Mouse (Mus musculus) kidney, embryonic 15.5 days (tissue): ENCODE measurements around the gene Sergef. TPM values are rescaled to one million over a fixed set of nuclear protein-coding genes. Genes with fewer than 3 reads are reported as not detected.

Source experiments
- ATAC-seq: fragments of 200-750 bp; cut with Nextera tagmentation; replicated peaks from 2 replicates; pipeline ENCODE4 v1.8.0; 2017; ENCODE audit warnings: moderate TSS enrichment; ENCODE audit not compliant: low FRiP score
- H3K27ac ChIP-seq: fragments of 300-500 bp; sonication (generic); 2 replicates; pipeline ENCODE4 v1.5.1; 2015; ENCODE audit warnings: mild to moderate bottlenecking, inconsistent platforms
- H3K27me3 ChIP-seq: fragments of 300-500 bp; sonication (generic); 2 replicates; pipeline ENCODE4 v1.6.1; 2015; ENCODE audit warnings: inconsistent platforms
- H3K36me3 ChIP-seq: fragments of 300-500 bp; sonication (generic); 2 replicates; pipeline ENCODE4 v1.6.1; 2015; ENCODE audit warnings: inconsistent platforms
- H3K4me1 ChIP-seq: fragments of 300-500 bp; sonication (generic); 2 replicates; pipeline ENCODE4 v1.6.1; 2015; ENCODE audit warnings: inconsistent platforms
- H3K4me2 ChIP-seq: fragments of 300-500 bp; sonication (generic); 2 replicates; pipeline ENCODE4 v1.6.1; 2015; ENCODE audit warnings: moderate library complexity, mild to moderate bottlenecking, inconsistent platforms
- H3K4me3 ChIP-seq: fragments of 300-500 bp; sonication (generic); replicated peaks from 2 replicates; pipeline ENCODE4 v1.5.1; 2015; ENCODE audit warnings: mild to moderate bottlenecking, inconsistent platforms
- H3K9ac ChIP-seq: fragments of 300-500 bp; sonication (generic); 2 replicates; pipeline ENCODE4 v1.6.1; 2015; ENCODE audit warnings: mild to moderate bottlenecking, inconsistent platforms
- H3K9me3 ChIP-seq: fragments of 300-500 bp; sonication (generic); replicated peaks from 2 replicates; pipeline ENCODE4 v1.6.1; 2016; ENCODE audit warnings: inconsistent platforms
- WGBS: fragments of 180-500 bp; shearing (Covaris S2); methylation state at CpG from one replicate; pipeline ENCODE4 v1.1.7; 2015; ENCODE audit warnings: mixed read lengths; 5-methylcytosine and 5-hydroxymethylcytosine counted together
- polyA plus RNA-seq: library from polyadenylated mRNA; unstranded; fragments of >200 nt; fragmentation: Nextera tagmentation; extraction: Ambion mirVana; gene quantifications from 2 replicates; pipeline ENCODE4 v1.2.1, GENCODE M21; 2015

The Sergef gene
- polyA plus RNA-seq, 1 experiment from 2014 or later: 13.9 TPM

GRCm38 (mm10) chr7:46482099-46482531 is 157.5 kb downstream of the Sergef start:
- no peak for ATAC-seq
- WGBS: 70% methylated on average over 2 of the region's 2 CpGs

GRCm38 (mm10) chr7:46479793-46480192 is 159.8 kb downstream of the Sergef start:
- WGBS: 61% methylated on average over 6 of the region's 6 CpGs
- Histone ChIP-seq H3K9me3 (no peaks in the 10 kb centered on the region), H3K9ac (no peak overlapping the region), H3K4me3 (no peak overlapping the region), H3K4me2 (no peak overlapping the region), H3K4me1 (peaks cover 15% of the 10 kb centered on the region; the same call in 1 of the 2 replicates), H3K27me3 (no peaks in the 10 kb centered on the region), H3K27ac (no peak overlapping the region), H3K36me3 (no peaks in the 10 kb centered on the region)
- ATAC-seq: no peak

More at GRCm38 (mm10) chr7:46482099-46482531, 157.5 kb downstream of the Sergef start:
- H3K4me1 ChIP-seq: peaks cover 15% of the 10 kb centered on the region; the same call in 1 of the 2 replicates
- no peaks in the 10 kb centered on the region for H3K27me3 ChIP-seq
- H3K9ac ChIP-seq: no peak overlapping the region
- no peak overlapping the region for H3K4me3 ChIP-seq
- H3K4me2 ChIP-seq: no peak overlapping the region
- no peaks in the 10 kb centered on the region for H3K9me3 ChIP-seq
- H3K36me3 ChIP-seq: no peaks in the 10 kb centered on the region
- no peak overlapping the region for H3K27ac ChIP-seq

GRCm38 (mm10) chr7:46477456-46477855 is 162.2 kb downstream of the Sergef start:
- Histone ChIP-seq H3K9me3 (no peaks in the 10 kb centered on the region), H3K4me3 (no peak overlapping the region), H3K36me3 (no peaks in the 10 kb centered on the region), H3K27ac (no peak overlapping the region), H3K9ac (no peak overlapping the region), H3K4me1 (peaks cover 22% of the 10 kb centered on the region), H3K4me2 (no peak overlapping the region), H3K27me3 (no peaks in the 10 kb centered on the region)
- 94% methylated on average over 3 of the region's 3 CpGs for WGBS
- no peak for ATAC-seq

GRCm38 (mm10) chr7:46475464-46475863 is 164.1 kb downstream of the Sergef start:
- Histone ChIP-seq H3K9me3 (no peaks in the 10 kb centered on the region), H3K9ac (no peak overlapping the region), H3K4me2 (no peak overlapping the region), H3K27me3 (no peaks in the 10 kb centered on the region), H3K4me3 (no peak overlapping the region), H3K36me3 (no peaks in the 10 kb centered on the region), H3K4me1 (peaks cover 18% of the 10 kb centered on the region), H3K27ac (no peak overlapping the region)
- 78% methylated on average over 5 of the region's 5 CpGs for WGBS
- ATAC-seq: no peak

- Histone ChIP-seq H3K27ac (no peak overlapping the region), H3K4me3 (no peak overlapping the region), H3K4me2 (no peak overlapping the region), H3K4me1 (peaks cover 18% of the 10 kb centered on the region), H3K36me3 (no peaks in the 10 kb centered on the region), H3K9ac (no peak overlapping the region), H3K9me3 (no peaks in the 10 kb centered on the region), H3K27me3 (no peaks in the 10 kb centered on the region)
- WGBS: 38% methylated on average over 9 of the region's 9 CpGs
- ATAC-seq: no peak
Observed at GRCm38 (mm10) chr7:46473141-46473540, 166.5 kb downstream of the Sergef start.

- Histone ChIP-seq H3K27ac (no peak overlapping the region), H3K4me1 (peaks cover 18% of the 10 kb centered on the region), H3K36me3 (no peaks in the 10 kb centered on the region), H3K27me3 (no peaks in the 10 kb centered on the region), H3K4me2 (no peak overlapping the region), H3K9me3 (no peaks in the 10 kb centered on the region), H3K9ac (no peak overlapping the region), H3K4me3 (no peak overlapping the region)
- 57% methylated on average over 7 of the region's 7 CpGs for WGBS
- ATAC-seq: no peak
Observed at GRCm38 (mm10) chr7:46471054-46471737, 168.4 kb downstream of the Sergef start.

- H3K36me3 ChIP-seq: no peaks in the 10 kb centered on the region
- no peak overlapping the region for H3K4me2 ChIP-seq
- no peaks in the 10 kb centered on the region for H3K9me3 ChIP-seq
- 79% methylated on average over 3 of the region's 3 CpGs for WGBS
- H3K4me1 ChIP-seq: peaks cover 16% of the 10 kb centered on the region
- no peak overlapping the region for H3K9ac ChIP-seq
- no peak for ATAC-seq
- no peaks in the 10 kb centered on the region for H3K27me3 ChIP-seq
- no peak overlapping the region for H3K4me3 ChIP-seq
- no peak overlapping the region for H3K27ac ChIP-seq
Observed at GRCm38 (mm10) chr7:46469542-46469941, 170.1 kb downstream of the Sergef start.

- 71% methylated on average over 7 of the region's 7 CpGs for WGBS
- H3K9ac ChIP-seq: no peak overlapping the region
- no peak for ATAC-seq
Observed at GRCm38 (mm10) chr7:46466422-46466981, 173.1 kb downstream of the Sergef start.

GRCm38 (mm10) chr7:46463136-46463535 is 176.5 kb downstream of the Sergef start:
- H3K4me2 ChIP-seq: no peak overlapping the region
- WGBS: 85% methylated on average over 8 of the region's 8 CpGs
- no peaks in the 10 kb centered on the region for H3K36me3 ChIP-seq
- H3K4me1 ChIP-seq: no peaks in the 10 kb centered on the region
- H3K9ac ChIP-seq: no peak overlapping the region
- H3K9me3 ChIP-seq: no peaks in the 10 kb centered on the region
- no peak for ATAC-seq
- H3K27ac ChIP-seq: no peak overlapping the region
- H3K27me3 ChIP-seq: no peaks in the 10 kb centered on the region
- H3K4me3 ChIP-seq: no peak overlapping the region

More at GRCm38 (mm10) chr7:46466422-46466981, 173.1 kb downstream of the Sergef start:
- no peaks in the 10 kb centered on the region for H3K27me3 ChIP-seq
- no peaks in the 10 kb centered on the region for H3K36me3 ChIP-seq
- no peaks in the 10 kb centered on the region for H3K4me1 ChIP-seq
- no peak overlapping the region for H3K4me3 ChIP-seq
- no peaks in the 10 kb centered on the region for H3K9me3 ChIP-seq
- H3K4me2 ChIP-seq: no peak overlapping the region
- no peak overlapping the region for H3K27ac ChIP-seq

- Histone ChIP-seq H3K27ac (no peak overlapping the region), H3K9me3 (no peaks in the 10 kb centered on the region), H3K9ac (no peak overlapping the region), H3K4me3 (no peak overlapping the region), H3K27me3 (no peaks in the 10 kb centered on the region), H3K4me2 (no peak overlapping the region), H3K4me1 (no peaks in the 10 kb centered on the region), H3K36me3 (no peaks in the 10 kb centered on the region)
- ATAC-seq: no peak
- 69% methylated on average over 8 of the region's 8 CpGs for WGBS
Observed at GRCm38 (mm10) chr7:46462287-46462686, 177.3 kb downstream of the Sergef start.

GRCm38 (mm10) chr7:46459605-46460245 is 179.9 kb downstream of the Sergef start:
- Histone ChIP-seq H3K4me2 (no peak overlapping the region), H3K27me3 (no peaks in the 10 kb centered on the region), H3K27ac (no peak overlapping the region), H3K9ac (no peak overlapping the region), H3K9me3 (no peaks in the 10 kb centered on the region), H3K4me3 (no peak overlapping the region), H3K4me1 (no peaks in the 10 kb centered on the region), H3K36me3 (no peaks in the 10 kb centered on the region)
- no peak for ATAC-seq
- 77% methylated on average over 9 of the region's 9 CpGs for whole genome bisulfite sequencing

- 85% methylated on average over 2 of the region's 2 CpGs for WGBS
- no peaks in the 10 kb centered on the region for H3K27me3 ChIP-seq
- ATAC-seq: no peak
- no peaks in the 10 kb centered on the region for H3K9me3 ChIP-seq
- H3K4me1 ChIP-seq: no peaks in the 10 kb centered on the region
- no peak overlapping the region for H3K4me2 ChIP-seq
- no peak overlapping the region for H3K4me3 ChIP-seq
- no peaks in the 10 kb centered on the region for H3K36me3 ChIP-seq
- H3K27ac ChIP-seq: no peak overlapping the region
- no peak overlapping the region for H3K9ac ChIP-seq
Observed at GRCm38 (mm10) chr7:46459200-46459599, 180.4 kb downstream of the Sergef start.
